Mouse (Mus musculus) C2C12 (cell line): ENCODE results near the gene Rsrc1.

Source experiments
- CTCF ChIP-seq: IDR thresholded peaks from one replicate; pipeline ENCODE4 v1.5.1; 2011; ENCODE audit not compliant: control insufficient read depth, insufficient read depth, insufficient read length
- FOSL1 ChIP-seq: IDR thresholded peaks from one replicate; pipeline ENCODE4 v1.8.0; 2011; ENCODE audit warnings: mild to moderate bottlenecking, low read length; ENCODE audit not compliant: poor library complexity, insufficient read depth, severe bottlenecking
- MAX ChIP-seq: IDR thresholded peaks from one replicate; pipeline ENCODE4 v1.6.1; 2011; ENCODE audit warnings: mild to moderate bottlenecking, control low read depth
- MYOG ChIP-seq: IDR thresholded peaks from one replicate; pipeline ENCODE4 v1.6.1; 2011; ENCODE audit not compliant: control insufficient read depth, insufficient read length; ENCODE audit errors: extremely low read depth
- USF1 ChIP-seq: IDR thresholded peaks from one replicate; pipeline ENCODE4 v1.6.1; 2011; ENCODE audit warnings: low read depth, mild to moderate bottlenecking, control low read depth, moderate library complexity

GRCm38 (mm10) chr3:67366087-67366892 is 385.1 kb downstream of the Rsrc1 start:
- TF ChIP-seq MYOG = no peak
- TF ChIP-seq CTCF = no peak
- no peak for TF ChIP-seq MAX
- TF ChIP-seq USF1 = no peak
- no peak for TF ChIP-seq FOSL1
